Mouse (Mus musculus) spleen, embryonic (tissue): ENCODE measurements around the gene 4933430I17Rik.

Experiments used
- CTCF ChIA-PET: fragments of 350-600 bp; sonication (Branson Sonifier 250); formaldehyde crosslinking; loops from one replicate; lab custom pipeline; 2022; lab: Charles Lee

4933430I17Rik gene

GRCm38 (mm10) chr4:62541802-62542201, 16.6 kb downstream of the 4933430I17Rik start:
- CTCF ChIA-PET: interaction anchor here (0.7 kb wide), 1 partner anchor 238 kb away, joined by 3 read pairs; no protein-coding TSS in a partner anchor

- CTCF ChIA-PET: no interaction called here
Observed at GRCm38 (mm10) chr4:62543782-62544181, 18.6 kb downstream of the 4933430I17Rik start.

GRCm38 (mm10) chr4:62544801-62545200, 19.6 kb downstream of the 4933430I17Rik start:
- CTCF ChIA-PET: no interaction called here

GRCm38 (mm10) chr4:62551966-62552365, 26.8 kb downstream of the 4933430I17Rik start:
- CTCF ChIA-PET: interaction anchor here (0.9 kb wide), 1 partner anchor 211 kb away, joined by 5 read pairs; no protein-coding TSS in a partner anchor

GRCm38 (mm10) chr4:62557436-62557835, 32.3 kb downstream of the 4933430I17Rik start:
- CTCF ChIA-PET: no interaction called here

- CTCF ChIA-PET: interaction anchor here (0.9 kb wide), 1 partner anchor 201 kb away, joined by 3 read pairs; no protein-coding TSS in a partner anchor
Observed at GRCm38 (mm10) chr4:62559797-62560329, 34.7 kb downstream of the 4933430I17Rik start, which contains the start of gene Rgs3. Gene Rgs3 (plus strand): TSS chr4:62559847.

- CTCF ChIA-PET: interaction anchor here (0.6 to 1.3 kb wide), 4 partner anchors 131 to 200 kb away, joined by 4 to 5 read pairs (median 4); no protein-coding TSS in a partner anchor
Observed at GRCm38 (mm10) chr4:62560963-62561629, 35.9 kb downstream of the 4933430I17Rik start.

GRCm38 (mm10) chr4:62561630-62562001, 36.4 kb downstream of the 4933430I17Rik start:
- CTCF ChIA-PET: interaction anchor here (0.6 to 1.3 kb wide), 4 partner anchors 130 to 199 kb away, joined by 4 to 5 read pairs (median 4); no protein-coding TSS in a partner anchor

- CTCF ChIA-PET: interaction anchor here (0.9 to 1.3 kb wide), 2 partner anchors 130 to 199 kb away, joined by 4 read pairs; no protein-coding TSS in a partner anchor
Observed at GRCm38 (mm10) chr4:62562006-62562405, 36.8 kb downstream of the 4933430I17Rik start.

GRCm38 (mm10) chr4:62566530-62566929, 41.4 kb downstream of the 4933430I17Rik start:
- CTCF ChIA-PET: no interaction called here

GRCm38 (mm10) chr4:62567696-62568095, 42.5 kb downstream of the 4933430I17Rik start:
- CTCF ChIA-PET: interaction anchor here (0.6 kb wide), 1 partner anchor 43 kb away, joined by 12 read pairs; the partner anchor contains the start of genes 4933430I17Rik and Pole3

GRCm38 (mm10) chr4:62568359-62568758, 43.2 kb downstream of the 4933430I17Rik start:
- CTCF ChIA-PET: interaction anchor here (1.0 kb wide), 1 partner anchor 212 kb away, joined by 6 read pairs; no protein-coding TSS in a partner anchor

- CTCF ChIA-PET: interaction anchor here (0.6 to 1.0 kb wide), 2 partner anchors 168 to 211 kb away, joined by 6 to 7 read pairs; no protein-coding TSS in a partner anchor
Observed at GRCm38 (mm10) chr4:62569603-62570002, 44.4 kb downstream of the 4933430I17Rik start.

GRCm38 (mm10) chr4:62570029-62570428, 44.9 kb downstream of the 4933430I17Rik start:
- CTCF ChIA-PET: interaction anchor here (0.6 kb wide), 1 partner anchor 168 kb away, joined by 7 read pairs; no protein-coding TSS in a partner anchor

- CTCF ChIA-PET: interaction anchor here (0.7 kb wide), 1 partner anchor 180 kb away, joined by 5 read pairs; no protein-coding TSS in a partner anchor
Observed at GRCm38 (mm10) chr4:62582365-62583264, 57.4 kb downstream of the 4933430I17Rik start.

- CTCF ChIA-PET: no interaction called here
Observed at GRCm38 (mm10) chr4:62583265-62584092, 58.3 kb downstream of the 4933430I17Rik start.

- CTCF ChIA-PET: no interaction called here
Observed at GRCm38 (mm10) chr4:62587067-62587466, 61.9 kb downstream of the 4933430I17Rik start.

- CTCF ChIA-PET: no interaction called here
Observed at GRCm38 (mm10) chr4:62590878-62591277, 65.7 kb downstream of the 4933430I17Rik start.

GRCm38 (mm10) chr4:62591326-62591725, 66.2 kb downstream of the 4933430I17Rik start:
- CTCF ChIA-PET: no interaction called here
